Mouse (Mus musculus): Measurements from ENCODE around the gene Calb2.

- TF ChIP-seq CTCF (IDR thresholded peaks at IDR 0.05; ENCODE audit: low read depth, low read length) (no peak), POLR2AphosphoS5 (IDR thresholded peaks at IDR 0.05; ENCODE audit: insufficient replicate concordance, low read depth, low read length) (no peak), TAL1 (conservative IDR thresholded peaks at IDR 0.05; ENCODE audit: low read depth, low read length) (no peak), GATA1 (IDR thresholded peaks at IDR 0.05; ENCODE audit: borderline replicate concordance, low read length) (no peak)
Observed at GRCm38 (mm10) chr8:110217681-110218131, 49.7 kb upstream of the Calb2 start.

Data from G1E (cell line).